Mouse (Mus musculus) heart, postnatal 36 days (tissue): ENCODE data around the gene Ndst4. TPM values are rescaled to one million over a fixed set of nuclear protein-coding genes. Genes with fewer than 3 reads are reported as not detected.

Experiments
- DNase-seq, 2 experiments: peaks; one replicate each; pipeline ENCODE4 v3.0.0; 2021 to 2022
- intact Hi-C: fragments of 180-260 bp; cut with DNase I; formaldehyde crosslinking; loops from one replicate; pipeline ENCODE4 v1.15.1; 2025
- total RNA-seq, 2 experiments: library from RNA; stranded (reverse); gene quantifications; 2 replicates each; pipeline ENCODE4 v1.2.3; 2021

Gene Ndst4
- total RNA-seq = not detected

GRCm38 (mm10) chr3:125403601-125404396 is at the start of gene Ndst4:
Gene Ndst4 (plus strand): TSS chr3:125404076.
- DNase-seq = no peak
- intact Hi-C loops = no loop called here

GRCm38 (mm10) chr3:125397443-125397842 is 6.4 kb upstream of the Ndst4 start:
- no peak for DNase-seq
- intact Hi-C loops = no loop called here

- intact Hi-C loops = no loop called here
- no peak for DNase-seq
Measured at GRCm38 (mm10) chr3:125406456-125406855, 2.6 kb downstream of the Ndst4 start.

GRCm38 (mm10) chr3:125406991-125407390 is 3.1 kb downstream of the Ndst4 start:
- intact Hi-C loops = no loop called here
- DNase-seq = no peak

- no peak for DNase-seq
- intact Hi-C loops = no loop called here
Measured at GRCm38 (mm10) chr3:125466894-125467652, 63.2 kb downstream of the Ndst4 start.

GRCm38 (mm10) chr3:125510102-125510501 is 106.2 kb downstream of the Ndst4 start:
- intact Hi-C loops = no loop called here
- DNase-seq = no peak

- intact Hi-C loops = no loop called here
- DNase-seq = no peak
Measured at GRCm38 (mm10) chr3:125533371-125533770, 129.5 kb downstream of the Ndst4 start.

GRCm38 (mm10) chr3:125570602-125571001 is 166.7 kb downstream of the Ndst4 start:
- intact Hi-C loops = no loop called here
- DNase-seq = no peak

GRCm38 (mm10) chr3:125632233-125632632 is 228.4 kb downstream of the Ndst4 start:
- no peak for DNase-seq
- intact Hi-C loops = no loop called here

GRCm38 (mm10) chr3:125655009-125655635 is 251.2 kb downstream of the Ndst4 start:
- DNase-seq = no peak
- intact Hi-C loops = no loop called here

- intact Hi-C loops = no loop called here
- DNase-seq = no peak
Measured at GRCm38 (mm10) chr3:125660114-125660717, 256.3 kb downstream of the Ndst4 start.

GRCm38 (mm10) chr3:125660884-125661532 is 257.1 kb downstream of the Ndst4 start:
- intact Hi-C loops = no loop called here
- DNase-seq = no peak

GRCm38 (mm10) chr3:125673997-125674794 is 270.3 kb downstream of the Ndst4 start:
- intact Hi-C loops = no loop called here
- DNase-seq = no peak

GRCm38 (mm10) chr3:125675211-125675896 is 271.5 kb downstream of the Ndst4 start:
- DNase-seq = no peak
- intact Hi-C loops = no loop called here

GRCm38 (mm10) chr3:125678924-125679323 is 275.0 kb downstream of the Ndst4 start:
- intact Hi-C loops = no loop called here
- DNase-seq = no peak

GRCm38 (mm10) chr3:125683460-125684230 is 279.8 kb downstream of the Ndst4 start:
- DNase-seq = no peak
- intact Hi-C loops = no loop called here

GRCm38 (mm10) chr3:125684583-125684982 is 280.7 kb downstream of the Ndst4 start:
- intact Hi-C loops = no loop called here
- DNase-seq = no peak

GRCm38 (mm10) chr3:125687601-125688000 is 283.7 kb downstream of the Ndst4 start:
- no peak for DNase-seq
- intact Hi-C loops = no loop called here
